Mouse (Mus musculus) lung, embryonic 14.5 days (tissue): ENCODE measurements at regions not wholly inside any gene's neighbourhood (a gene's known extent, or its start where the extent isn't known, plus 50 kb on each side); places are given as distances from the start of the nearest gene placed in this dataset.

Source experiments
- ATAC-seq: fragments of 200-750 bp; cut with Nextera tagmentation; 2 replicates; pipeline ENCODE4 v1.8.0; 2017; ENCODE audit warnings: mild to moderate bottlenecking, moderate TSS enrichment, moderate library complexity; ENCODE audit not compliant: insufficient read depth
- DNase-seq: peaks from one replicate; pipeline ENCODE4 v3.0.0-alpha.2; 2015
- H3K27ac ChIP-seq: fragments of 300-500 bp; sonication (generic); 2 replicates; pipeline ENCODE4 v1.5.1; 2014; ENCODE audit warnings: low read depth, mild to moderate bottlenecking, moderate library complexity
- H3K27me3 ChIP-seq: fragments of 300-500 bp; sonication (generic); 2 replicates; pipeline ENCODE4 v1.6.1; 2014; ENCODE audit warnings: low read length, control low read depth; ENCODE audit not compliant: insufficient read depth
- H3K36me3 ChIP-seq: fragments of 300-500 bp; sonication (generic); 2 replicates; pipeline ENCODE4 v1.6.1; 2014; ENCODE audit warnings: control low read depth; ENCODE audit not compliant: insufficient read depth
- H3K4me1 ChIP-seq: fragments of 300-500 bp; sonication (generic); 2 replicates; pipeline ENCODE4 v1.6.1; 2014; ENCODE audit warnings: antibody characterized with exemption, control low read depth; ENCODE audit not compliant: insufficient read depth
- H3K4me2 ChIP-seq: fragments of 300-500 bp; sonication (generic); 2 replicates; pipeline ENCODE4 v1.6.1; 2014; ENCODE audit warnings: mild to moderate bottlenecking
- H3K4me3 ChIP-seq: fragments of 300-500 bp; sonication (generic); 2 replicates; pipeline ENCODE4 v1.5.1; 2014; ENCODE audit warnings: low read depth, low read length
- H3K9ac ChIP-seq: fragments of 300-500 bp; sonication (generic); 2 replicates; pipeline ENCODE4 v1.6.1; 2014
- H3K9me3 ChIP-seq: fragments of 300-500 bp; sonication (generic); 2 replicates; pipeline ENCODE4 v1.6.1; 2016; ENCODE audit warnings: low read depth, low read length, control low read depth
- CTCF ChIP-seq: IDR thresholded peaks from 2 replicates; pipeline ENCODE4 v1.5.1; 2016; ENCODE audit warnings: antibody characterized with exemption, low read depth
- WGBS: fragments of 180-500 bp; shearing (Covaris S2); extraction: QIAGEN DNeasy Blood & Tissue Kit; methylation state at CpG from one replicate; pipeline ENCODE4 v1.1.7; 2014; 5-methylcytosine and 5-hydroxymethylcytosine counted together

- H3K27ac ChIP-seq = peak overlapping the region; percentile 50
- H3K9ac ChIP-seq = no peak overlapping the region
- peak; percentile 69 for DNase-seq
- no peak overlapping the region for H3K4me3 ChIP-seq
- no peaks in the 10 kb centered on the region for H3K27me3 ChIP-seq
- no peaks in the 10 kb centered on the region for H3K4me1 ChIP-seq
- ATAC-seq = peak; percentile 78
- H3K9me3 ChIP-seq = no peaks in the 10 kb centered on the region
- H3K36me3 ChIP-seq = no peaks in the 10 kb centered on the region
- no peak overlapping the region for H3K4me2 ChIP-seq
- no peak for TF ChIP-seq CTCF
- WGBS = 57% methylated on average over 7 of the region's 7 CpGs
Measured at GRCm38 (mm10) chr17:14144082-14144481, 60.0 kb downstream of the Dact2 start.

- no peak overlapping the region for H3K4me2 ChIP-seq
- no peak for TF ChIP-seq CTCF
- no peak overlapping the region for H3K27ac ChIP-seq
- no peaks in the 10 kb centered on the region for H3K27me3 ChIP-seq
- 78% methylated on average over 5 of the region's 5 CpGs for WGBS
- no peaks in the 10 kb centered on the region for H3K4me1 ChIP-seq
- H3K36me3 ChIP-seq = no peaks in the 10 kb centered on the region
- DNase-seq (no peak), ATAC-seq (no peak)
- H3K9me3 ChIP-seq = no peaks in the 10 kb centered on the region
- H3K9ac ChIP-seq = no peak overlapping the region
- H3K4me3 ChIP-seq = no peak overlapping the region
Measured at GRCm38 (mm10) chr17:14141669-14142068, 62.4 kb downstream of the Dact2 start.

- TF ChIP-seq CTCF = no peak
- no peak for DNase-seq
- no peak for ATAC-seq
- Histone ChIP-seq H3K4me2 (no peak overlapping the region), H3K9ac (no peak overlapping the region), H3K4me1 (no peaks in the 10 kb centered on the region), H3K36me3 (no peaks in the 10 kb centered on the region), H3K27ac (no peak overlapping the region), H3K4me3 (no peak overlapping the region), H3K9me3 (no peaks in the 10 kb centered on the region), H3K27me3 (no peaks in the 10 kb centered on the region)
- 62% methylated on average over 2 of the region's 2 CpGs for WGBS
Measured at GRCm38 (mm10) chr17:14140266-14140665, 63.8 kb downstream of the Dact2 start.

- H3K4me1 ChIP-seq = no peaks in the 10 kb centered on the region
- no peak overlapping the region for H3K4me2 ChIP-seq
- no peak for ATAC-seq
- H3K27me3 ChIP-seq = no peaks in the 10 kb centered on the region
- no peaks in the 10 kb centered on the region for H3K9me3 ChIP-seq
- 68% methylated on average over 5 of the region's 5 CpGs for WGBS
- DNase-seq = no peak
- no peak for TF ChIP-seq CTCF
- no peak overlapping the region for H3K27ac ChIP-seq
- H3K9ac ChIP-seq = no peak overlapping the region
- no peak overlapping the region for H3K4me3 ChIP-seq
- H3K36me3 ChIP-seq = no peaks in the 10 kb centered on the region
Measured at GRCm38 (mm10) chr17:14138941-14139340, 65.2 kb downstream of the Dact2 start.

- TF ChIP-seq CTCF = peak; percentile 52
- no peaks in the 10 kb centered on the region for H3K9me3 ChIP-seq
- no peak overlapping the region for H3K4me3 ChIP-seq
- no peaks in the 10 kb centered on the region for H3K36me3 ChIP-seq
- no peak overlapping the region for H3K9ac ChIP-seq
- 59% methylated on average over 6 of the region's 6 CpGs for WGBS
- no peaks in the 10 kb centered on the region for H3K27me3 ChIP-seq
- peak; percentile 41 for DNase-seq
- no peak overlapping the region for H3K4me2 ChIP-seq
- no peak overlapping the region for H3K27ac ChIP-seq
- H3K4me1 ChIP-seq = no peaks in the 10 kb centered on the region
- ATAC-seq = no peak
Measured at GRCm38 (mm10) chr17:14136702-14137315, 67.3 kb downstream of the Dact2 start.

- H3K36me3 ChIP-seq = no peaks in the 10 kb centered on the region
- no peak for TF ChIP-seq CTCF
Measured at GRCm38 (mm10) chr17:14134604-14135003, 69.5 kb downstream of the Dact2 start.

GRCm38 (mm10) chr17:14133986-14134385 lies 70.1 kb downstream of the Dact2 start:
- H3K27me3 ChIP-seq = no peaks in the 10 kb centered on the region
- TF ChIP-seq CTCF = no peak
- H3K27ac ChIP-seq = no peak overlapping the region
- H3K9ac ChIP-seq = no peak overlapping the region
- no peaks in the 10 kb centered on the region for H3K9me3 ChIP-seq
- H3K4me3 ChIP-seq = no peak overlapping the region
- no peak overlapping the region for H3K4me2 ChIP-seq
- H3K4me1 ChIP-seq = no peaks in the 10 kb centered on the region
- DNase-seq (no peak), ATAC-seq (no peak)
- H3K36me3 ChIP-seq = no peaks in the 10 kb centered on the region
- 63% methylated on average over 2 of the region's 2 CpGs for WGBS

More at GRCm38 (mm10) chr17:14134604-14135003, 69.5 kb downstream of the Dact2 start:
- Histone ChIP-seq H3K9ac (no peak overlapping the region), H3K4me2 (no peak overlapping the region), H3K4me1 (no peaks in the 10 kb centered on the region), H3K27me3 (no peaks in the 10 kb centered on the region), H3K9me3 (no peaks in the 10 kb centered on the region), H3K4me3 (no peak overlapping the region), H3K27ac (no peak overlapping the region)
- 58% methylated on average over 3 of the region's 3 CpGs for WGBS
- DNase-seq (no peak), ATAC-seq (no peak)
